16 mouse cellular contexts compared by ENCODE assay signal in the genomic region with DNA sequence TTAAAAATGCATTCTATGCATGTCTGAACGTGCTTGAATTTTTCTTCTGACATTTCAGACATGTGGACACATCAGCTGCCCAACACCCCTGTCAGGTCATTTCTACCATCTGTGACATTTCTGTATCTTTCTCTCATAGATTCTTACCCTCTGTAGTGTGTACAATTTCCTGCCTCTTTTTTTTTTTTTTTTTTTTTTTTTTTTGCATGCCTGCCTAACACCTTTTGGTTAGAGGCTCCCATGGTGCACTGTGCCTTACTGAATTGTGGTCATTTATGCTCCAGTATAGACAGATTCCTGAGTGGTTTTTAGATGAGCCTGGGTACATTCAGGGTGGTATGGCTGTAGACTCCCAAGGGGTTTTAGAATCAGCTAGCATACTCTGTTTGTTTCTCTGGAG. TPM values are rescaled to one million over a fixed set of nuclear protein-coding genes. Genes with fewer than 3 reads are reported as not detected.
DNase-seq lines count a peak whose midpoint lies in the region; ATAC-seq lines count a peak whose summit lies in the region.
"Had no signal": no experiment of that assay in that cellular context is flagged by ENCODE, and none has a peak within 500 bp of the region (broad histone marks: within the 10 kb centered on the region; RNA-seq: fewer than 3 reads in every experiment).

No protein-coding gene starts in this region.

- peak; percentile 37 for DNase-seq in heart, adult 11 months
- DNase-seq in heart, adult 8-10 months (ENCODE audit: low spot score) = no peak
- peak; percentile 32 for DNase-seq in thymus, postnatal 25 days
- DNase-seq in thymus, postnatal 10 days (ENCODE audit: low spot score in 2 of 2) = no peak
- no peak for DNase-seq in Muller cell, postnatal 12 days (ENCODE audit: inconsistent ontology term)
- DNase-seq in cerebellum, postnatal 10 days = no peak
- DNase-seq: adrenal gland, postnatal 10 days; B cell, adult 2 months; cerebellum, adult 11-12 months; cerebellum, adult 9-11 months; embryo, embryonic 11 days; gastrocnemius, postnatal 10 days; heart, adult 2 months had no signal

- ATAC-seq in inflammation-experienced regulatory T-cells, adult 6 months = peak; percentile 51
- ATAC-seq: forebrain, embryonic 16.5 days had no signal

RNA-seq across cellular contexts. Expression of a gene that starts 54.3 kb away (rescaled TPM):
- total RNA-seq in heart, adult 8-10 months (2022) = 1 to 10 TPM in 3 of 4 experiments, under 1 TPM in 1; 0.92 to 2.6 (median 1.3) TPM
- 1 to 10 TPM; 5.3 to 7.9 (median 5.9) TPM for polyA plus RNA-seq in inflammation-experienced regulatory T-cells, adult 6 months (2017; shearing (Covaris generic))
- polyA plus RNA-seq: erythroblast, embryonic 14.5 days had no signal

Comparison
In these comparisons a context has a peak if more than half of its experiments do, and no peak if none do; other contexts are left out.
1. DNase-seq: peak in heart, adult 11 months (single experiment) and thymus, postnatal 25 days (single experiment); none in heart, adult 8-10 months (single experiment), thymus, postnatal 10 days (0 of 2), Muller cell, postnatal 12 days (single experiment) and cerebellum, postnatal 10 days (0 of 2).